Comparison of ENCODE assay signal across 21 mouse cellular contexts in the genomic region with DNA sequence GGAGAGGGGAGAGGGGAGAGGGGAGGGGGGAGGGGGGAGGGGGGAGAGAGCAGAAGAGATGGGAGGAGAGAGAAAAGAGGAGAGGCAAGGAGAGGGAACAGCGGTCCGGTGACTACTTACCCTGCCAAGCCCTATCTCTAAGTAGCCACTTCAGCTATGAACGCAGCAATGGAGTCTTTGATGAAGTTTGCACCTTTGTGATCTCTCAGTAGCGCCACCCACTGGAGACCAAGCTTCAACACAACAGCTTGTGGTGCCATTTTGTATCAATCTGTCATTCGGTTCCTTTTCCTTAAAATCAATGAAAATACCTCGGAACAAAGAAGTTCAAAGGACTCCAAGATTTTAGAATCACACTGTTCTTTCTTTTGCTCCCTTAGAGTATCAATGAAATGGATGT.
"Had no signal": no experiment of that assay in that cellular context is flagged by ENCODE, and none has a peak within 500 bp of the region (broad histone marks: within the 10 kb centered on the region; RNA-seq: fewer than 3 reads in every experiment).

No protein-coding gene starts in this region.

- H3K27me3 ChIP-seq: limb, embryonic 12.5 days; limb, embryonic 15.5 days had no signal

- H3K27ac ChIP-seq: left cerebral cortex, adult 2 months; limb, embryonic 12.5 days; limb, embryonic 15.5 days; liver, embryonic 14.5 days; stomach, postnatal 0 days had no signal

- H3K4me1 ChIP-seq: limb, embryonic 12.5 days; limb, embryonic 15.5 days had no signal

- H3K4me3 ChIP-seq: left cerebral cortex, adult 2 months; limb, embryonic 12.5 days; limb, embryonic 15.5 days had no signal

- DNase-seq: kidney, adult 18-20 months; kidney, adult 9 months; kidney, postnatal 14 days; kidney, postnatal 4 days; layer of hippocampus, postnatal 36 days; left cerebral cortex, postnatal 4 days; liver, postnatal 0 days; lung, embryonic 14.5 days; lung, postnatal 10 days; lung, postnatal 36 days; midbrain, embryonic 14.5 days; right cerebral cortex, postnatal 4 days; thymus, adult 2 months; thymus, postnatal 14 days had no signal

- H3K36me3 ChIP-seq: limb, embryonic 12.5 days; limb, embryonic 15.5 days had no signal

- H3K9me3 ChIP-seq: limb, embryonic 12.5 days; limb, embryonic 15.5 days had no signal

- H3K4me2 ChIP-seq: limb, embryonic 12.5 days; limb, embryonic 15.5 days; liver, embryonic 11.5 days; lung, embryonic 14.5 days; midbrain, embryonic 11.5 days had no signal

- ATAC-seq: liver, postnatal 0 days had no signal

- H3K9ac ChIP-seq: limb, embryonic 12.5 days; limb, embryonic 15.5 days; liver, embryonic 14.5 days; liver, postnatal 0 days; lung, embryonic 14.5 days had no signal
